Mouse (Mus musculus): Measurements from ENCODE around the gene Abca12.

DNA sequence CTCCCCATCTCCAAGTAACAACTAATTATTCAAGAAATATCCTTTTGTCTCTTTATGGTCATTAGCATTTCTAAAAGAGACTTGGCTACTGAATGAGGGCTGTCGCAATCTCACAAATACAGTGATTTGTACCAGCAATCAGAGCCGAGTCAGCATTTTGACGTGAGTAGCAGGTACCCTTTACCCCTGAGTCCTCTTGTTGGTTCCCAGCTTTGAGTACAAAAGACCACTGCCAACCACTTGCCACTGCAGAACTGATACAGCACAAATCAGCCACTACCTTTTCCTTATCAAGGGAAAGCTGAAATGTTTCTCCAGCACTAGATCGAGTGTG is 72.5 kb downstream of the Abca12 start:
- TF ChIP-seq CTCF (IDR thresholded peaks at IDR 0.05) = no peak
- TF ChIP-seq EP300 (IDR thresholded peaks at IDR 0.05) = no peak
